Mouse (Mus musculus): Measurements from ENCODE around the gene Fam184a.

Fam184a gene

GRCm38 (mm10) chr10:53750955-53751652 is at the start of gene Fam184a:
Gene Fam184a, minus strand, starts transcription at chr10:53751123.
- peak; percentile 86 for DNase-seq (ENCODE audit: inconsistent ontology term)

GRCm38 (mm10) chr10:53796258-53796581 is 45.3 kb upstream of the Fam184a start:
- DNase-seq (ENCODE audit: inconsistent ontology term): no peak

GRCm38 (mm10) chr10:53795567-53796257 is 44.8 kb upstream of the Fam184a start:
- peak; percentile 25 for DNase-seq (ENCODE audit: inconsistent ontology term)

- no peak for DNase-seq (ENCODE audit: inconsistent ontology term)
These were observed 40.4 kb upstream of the Fam184a start for GRCm38 (mm10) chr10:53791281-53791680.

- DNase-seq (ENCODE audit: inconsistent ontology term): no peak
These were observed 25.7 kb upstream of the Fam184a start for GRCm38 (mm10) chr10:53776591-53776990.

- DNase-seq (ENCODE audit: inconsistent ontology term): no peak
These were observed 21.8 kb upstream of the Fam184a start for GRCm38 (mm10) chr10:53772708-53773107.

- DNase-seq (ENCODE audit: inconsistent ontology term): no peak
These were observed 20.6 kb upstream of the Fam184a start for GRCm38 (mm10) chr10:53771480-53771879.

- DNase-seq (ENCODE audit: inconsistent ontology term): peak; percentile 38
These were observed 17.8 kb upstream of the Fam184a start for GRCm38 (mm10) chr10:53768745-53769144.

GRCm38 (mm10) chr10:53765471-53765870 is 14.5 kb upstream of the Fam184a start:
- DNase-seq (ENCODE audit: inconsistent ontology term): peak; percentile 75

GRCm38 (mm10) chr10:53752723-53753122 is 1.8 kb upstream of the Fam184a start:
- DNase-seq (ENCODE audit: inconsistent ontology term): no peak

- peak; percentile 37 for DNase-seq (ENCODE audit: inconsistent ontology term)
These were observed 508 bp downstream of the Fam184a start for GRCm38 (mm10) chr10:53750275-53750954.

GRCm38 (mm10) chr10:53746039-53746438 is 4.9 kb downstream of the Fam184a start:
- no peak for DNase-seq (ENCODE audit: inconsistent ontology term)

GRCm38 (mm10) chr10:53742961-53743360 is 8.0 kb downstream of the Fam184a start:
- DNase-seq (ENCODE audit: inconsistent ontology term): peak; percentile 29

GRCm38 (mm10) chr10:53740014-53740413 is 10.9 kb downstream of the Fam184a start:
- no peak for DNase-seq (ENCODE audit: inconsistent ontology term)

- no peak for DNase-seq (ENCODE audit: inconsistent ontology term)
These were observed 12.1 kb downstream of the Fam184a start for GRCm38 (mm10) chr10:53738842-53739241.

- no peak for DNase-seq (ENCODE audit: inconsistent ontology term)
These were observed 15.6 kb downstream of the Fam184a start for GRCm38 (mm10) chr10:53735201-53735865.

GRCm38 (mm10) chr10:53732324-53732723 is 18.6 kb downstream of the Fam184a start:
- DNase-seq (ENCODE audit: inconsistent ontology term): no peak

GRCm38 (mm10) chr10:53728883-53729282 is 22.0 kb downstream of the Fam184a start:
- no peak for DNase-seq (ENCODE audit: inconsistent ontology term)

GRCm38 (mm10) chr10:53725301-53725700 is 25.6 kb downstream of the Fam184a start:
- DNase-seq (ENCODE audit: inconsistent ontology term): no peak

- DNase-seq (ENCODE audit: inconsistent ontology term): no peak
These were observed 46.4 kb downstream of the Fam184a start for GRCm38 (mm10) chr10:53704516-53704915.

- DNase-seq (ENCODE audit: inconsistent ontology term): no peak
These were observed 52.4 kb downstream of the Fam184a start for GRCm38 (mm10) chr10:53698531-53698930.

GRCm38 (mm10) chr10:53694757-53695156 is 56.2 kb downstream of the Fam184a start:
- no peak for DNase-seq (ENCODE audit: inconsistent ontology term)
